Mouse (Mus musculus): ENCODE results near the gene Ctu1. TPM values are rescaled to one million over a fixed set of nuclear protein-coding genes. Genes with fewer than 3 reads are reported as not detected.

Gene Ctu1
- total and polyA plus RNA-seq, 2 experiments from 2014 or later, result 21.6 to 36.7 TPM

- no peak overlapping the region for H3K4me3 ChIP-seq (ENCODE audit: low read depth, low read length)
- no peak overlapping the region for H3K4me2 ChIP-seq (ENCODE audit: low read depth, low read length, poor library complexity, severe bottlenecking)
- H3K4me1 ChIP-seq (ENCODE audit: insufficient read depth, low read length), result no peaks in the 10 kb centered on the region
- 71% methylated on average over 7 of the region's 7 CpGs for WGBS
- no peaks in the 10 kb centered on the region for H3K9me3 ChIP-seq (ENCODE audit: low read length)
- DNase-seq (ENCODE audit: low spot score), result no peak
- no peak for ATAC-seq (ENCODE audit: low FRiP score)
- no peaks in the 10 kb centered on the region for H3K27me3 ChIP-seq (ENCODE audit: insufficient read depth, low read length)
- no peak overlapping the region for H3K27ac ChIP-seq (ENCODE audit: low read depth, low read length)
- H3K9ac ChIP-seq (replicated peaks; ENCODE audit: low read length, poor library complexity, severe bottlenecking), result no peak overlapping the region
- no peak for TF ChIP-seq CTCF (IDR thresholded peaks at IDR 0.05)
- H3K36me3 ChIP-seq (ENCODE audit: insufficient read depth, low read length), result no peaks in the 10 kb centered on the region
Measured at GRCm38 (mm10) chr7:43685088-43685487, 13.3 kb downstream of the Ctu1 start.

GRCm38 (mm10) chr7:43690118-43690517 is 18.3 kb downstream of the Ctu1 start, which contains the start of gene Klk14:
TSS of gene Klk14 (plus strand) at chr7:43690418.
- Histone ChIP-seq H3K4me3 (ENCODE audit: low read depth, low read length) (no peak within 1 kb of the TSS), H3K9ac (replicated peaks; ENCODE audit: low read length, poor library complexity, severe bottlenecking) (no peak within 1 kb of the TSS), H3K27me3 (ENCODE audit: insufficient read depth, low read length) (no peaks in the 10 kb centered on the region), H3K9me3 (ENCODE audit: low read length) (no peaks in the 10 kb centered on the region), H3K36me3 (ENCODE audit: insufficient read depth, low read length) (no peaks in the 10 kb centered on the region), H3K27ac (ENCODE audit: low read depth, low read length) (no peak within 1 kb of the TSS), H3K4me2 (ENCODE audit: low read depth, low read length, poor library complexity, severe bottlenecking) (no peak within 1 kb of the TSS), H3K4me1 (ENCODE audit: insufficient read depth, low read length) (no peaks in the 10 kb centered on the region)
- ATAC-seq (ENCODE audit: low FRiP score) (no peak), DNase-seq (ENCODE audit: low spot score) (no peak)
- no peak for TF ChIP-seq CTCF (IDR thresholded peaks at IDR 0.05)

- Histone ChIP-seq H3K9ac (replicated peaks; ENCODE audit: low read length, poor library complexity, severe bottlenecking) (no peak overlapping the region), H3K27me3 (ENCODE audit: insufficient read depth, low read length) (no peaks in the 10 kb centered on the region), H3K4me1 (ENCODE audit: insufficient read depth, low read length) (no peaks in the 10 kb centered on the region), H3K36me3 (ENCODE audit: insufficient read depth, low read length) (no peaks in the 10 kb centered on the region), H3K4me2 (ENCODE audit: low read depth, low read length, poor library complexity, severe bottlenecking) (no peak overlapping the region), H3K9me3 (ENCODE audit: low read length) (no peaks in the 10 kb centered on the region), H3K27ac (ENCODE audit: low read depth, low read length) (no peak overlapping the region), H3K4me3 (ENCODE audit: low read depth, low read length) (no peak overlapping the region)
- no peak for TF ChIP-seq CTCF (IDR thresholded peaks at IDR 0.05)
- DNase-seq (ENCODE audit: low spot score) (no peak), ATAC-seq (ENCODE audit: low FRiP score) (no peak)
- WGBS, result 96% methylated on average over 3 of the region's 3 CpGs
Measured at GRCm38 (mm10) chr7:43710031-43710430, 38.2 kb downstream of the Ctu1 start.

GRCm38 (mm10) chr7:43712267-43712666 is 40.5 kb downstream of the Ctu1 start, which contains the start of gene Klk13:
TSS of gene Klk13 (plus strand) at chr7:43712567.
- Histone ChIP-seq H3K9ac (replicated peaks; ENCODE audit: low read length, poor library complexity, severe bottlenecking) (no peak within 1 kb of the TSS), H3K9me3 (ENCODE audit: low read length) (no peaks in the 10 kb centered on the region), H3K4me1 (ENCODE audit: insufficient read depth, low read length) (no peaks in the 10 kb centered on the region), H3K27ac (ENCODE audit: low read depth, low read length) (no peak within 1 kb of the TSS), H3K36me3 (ENCODE audit: insufficient read depth, low read length) (no peaks in the 10 kb centered on the region), H3K4me3 (ENCODE audit: low read depth, low read length) (no peak within 1 kb of the TSS), H3K4me2 (ENCODE audit: low read depth, low read length, poor library complexity, severe bottlenecking) (peak within 1 kb of the TSS; percentile 12; the same call in 1 of the 2 replicates), H3K27me3 (ENCODE audit: insufficient read depth, low read length) (no peaks in the 10 kb centered on the region)
- ATAC-seq (ENCODE audit: low FRiP score) (no peak), DNase-seq (ENCODE audit: low spot score) (no peak)
- 54% methylated on average over 4 of the region's 4 CpGs for WGBS
- TF ChIP-seq CTCF (IDR thresholded peaks at IDR 0.05), result no peak

- 9% methylated on average over 9 of the region's 9 CpGs for WGBS
- H3K4me2 ChIP-seq (ENCODE audit: low read depth, low read length, poor library complexity, severe bottlenecking), result peak overlapping the region; percentile 12; the same call in 1 of the 2 replicates
Measured at GRCm38 (mm10) chr7:43712917-43713316, 41.1 kb downstream of the Ctu1 start.

GRCm38 (mm10) chr7:43713741-43714351 is 42.0 kb downstream of the Ctu1 start:
- H3K4me1 ChIP-seq (ENCODE audit: insufficient read depth, low read length), result no peaks in the 10 kb centered on the region
- H3K4me3 ChIP-seq (ENCODE audit: low read depth, low read length), result no peak overlapping the region
- no peaks in the 10 kb centered on the region for H3K9me3 ChIP-seq (ENCODE audit: low read length)
- TF ChIP-seq CTCF (IDR thresholded peaks at IDR 0.05), result no peak
- no peak overlapping the region for H3K27ac ChIP-seq (ENCODE audit: low read depth, low read length)
- DNase-seq (ENCODE audit: low spot score) (no peak), ATAC-seq (ENCODE audit: low FRiP score) (no peak)
- H3K27me3 ChIP-seq (ENCODE audit: insufficient read depth, low read length), result no peaks in the 10 kb centered on the region
- 8% methylated on average over 19 of the region's 19 CpGs for WGBS
- H3K9ac ChIP-seq (replicated peaks; ENCODE audit: low read length, poor library complexity, severe bottlenecking), result no peak overlapping the region
- H3K36me3 ChIP-seq (ENCODE audit: insufficient read depth, low read length), result no peaks in the 10 kb centered on the region
- H3K4me2 ChIP-seq (ENCODE audit: low read depth, low read length, poor library complexity, severe bottlenecking), result peak overlapping the region; percentile 28; the same call in 1 of the 2 replicates

More at GRCm38 (mm10) chr7:43712917-43713316, 41.1 kb downstream of the Ctu1 start:
- TF ChIP-seq CTCF (IDR thresholded peaks at IDR 0.05), result no peak
- no peaks in the 10 kb centered on the region for H3K27me3 ChIP-seq (ENCODE audit: insufficient read depth, low read length)
- no peaks in the 10 kb centered on the region for H3K36me3 ChIP-seq (ENCODE audit: insufficient read depth, low read length)
- no peak overlapping the region for H3K27ac ChIP-seq (ENCODE audit: low read depth, low read length)
- no peak overlapping the region for H3K9ac ChIP-seq (replicated peaks; ENCODE audit: low read length, poor library complexity, severe bottlenecking)
- no peaks in the 10 kb centered on the region for H3K4me1 ChIP-seq (ENCODE audit: insufficient read depth, low read length)
- ATAC-seq (ENCODE audit: low FRiP score) (no peak), DNase-seq (ENCODE audit: low spot score) (no peak)
- H3K9me3 ChIP-seq (ENCODE audit: low read length), result no peaks in the 10 kb centered on the region
- no peak overlapping the region for H3K4me3 ChIP-seq (ENCODE audit: low read depth, low read length)

Other genes starting within 250 kb of the Ctu1 start
- gene Lim2, start 244.3 kb upstream of the Ctu1 start, total RNA-seq (2014; rRNA removed), result not detected in 2 replicates
- gene Lim2, start 244.3 kb upstream of the Ctu1 start, polyA plus RNA-seq (2015; fragmentation: Nextera tagmentation; extraction: Ambion mirVana), result not detected in 2 replicates
- gene Nkg7, start 234.9 kb upstream of the Ctu1 start, total RNA-seq (2014; rRNA removed), result not detected in 2 replicates
- 0.32 TPM in 1 of 2 replicates, not detected in the other for gene Nkg7, start 234.9 kb upstream of the Ctu1 start, polyA plus RNA-seq (2015; fragmentation: Nextera tagmentation; extraction: Ambion mirVana)
- not detected in 2 replicates for gene Cldnd2, start 231.2 kb upstream of the Ctu1 start, total RNA-seq (2014; rRNA removed)
- not detected in 2 replicates for gene Cldnd2, start 231.2 kb upstream of the Ctu1 start, polyA plus RNA-seq (2015; fragmentation: Nextera tagmentation; extraction: Ambion mirVana)
- 27.0 and 28.6 TPM in 2 replicates for gene Etfb, start 227.9 kb upstream of the Ctu1 start, total RNA-seq (2014; rRNA removed)
- gene Etfb, start 227.9 kb upstream of the Ctu1 start, polyA plus RNA-seq (2015; fragmentation: Nextera tagmentation; extraction: Ambion mirVana), result 94.0 and 97.8 TPM in 2 replicates
- gene Gm45233, start 227.9 kb upstream of the Ctu1 start, total RNA-seq (2014; rRNA removed), result 1.7 and 6.6 TPM in 2 replicates
- 0.44 and 0.71 TPM in 2 replicates for gene Gm45233, start 227.9 kb upstream of the Ctu1 start, polyA plus RNA-seq (2015; fragmentation: Nextera tagmentation; extraction: Ambion mirVana)
- gene Vsig10l, start 208.9 kb upstream of the Ctu1 start, total RNA-seq (2014; rRNA removed), result 25.8 and 40.2 TPM in 2 replicates
- gene Vsig10l, start 208.9 kb upstream of the Ctu1 start, polyA plus RNA-seq (2015; fragmentation: Nextera tagmentation; extraction: Ambion mirVana), result 29.0 and 29.7 TPM in 2 replicates
- gene Iglon5, start 181.9 kb upstream of the Ctu1 start, total RNA-seq (2014; rRNA removed), result 54.7 and 72.4 TPM in 2 replicates
- 7.8 and 7.9 TPM in 2 replicates for gene Iglon5, start 181.9 kb upstream of the Ctu1 start, polyA plus RNA-seq (2015; fragmentation: Nextera tagmentation; extraction: Ambion mirVana)
- gene 4931406B18Rik, start 166.1 kb upstream of the Ctu1 start, total RNA-seq (2014; rRNA removed), result not detected in 2 replicates
- not detected in 2 replicates for gene 4931406B18Rik, start 166.1 kb upstream of the Ctu1 start, polyA plus RNA-seq (2015; fragmentation: Nextera tagmentation; extraction: Ambion mirVana)
- gene Cd33, start 127.6 kb upstream of the Ctu1 start, total RNA-seq (2014; rRNA removed), result 1.5 TPM in 2 replicates
- 1.4 and 2.1 TPM in 2 replicates for gene Cd33, start 127.6 kb upstream of the Ctu1 start, polyA plus RNA-seq (2015; fragmentation: Nextera tagmentation; extraction: Ambion mirVana)
- gene Zfp658, start 109.8 kb upstream of the Ctu1 start, total RNA-seq (2014; rRNA removed), result 9.4 and 13.0 TPM in 2 replicates
- 2.4 and 3.1 TPM in 2 replicates for gene Zfp658, start 109.8 kb upstream of the Ctu1 start, polyA plus RNA-seq (2015; fragmentation: Nextera tagmentation; extraction: Ambion mirVana)
- 13.9 and 15.5 TPM in 2 replicates for gene Zfp719, start 92.4 kb upstream of the Ctu1 start, total RNA-seq (2014; rRNA removed)
- gene Zfp719, start 92.4 kb upstream of the Ctu1 start, polyA plus RNA-seq (2015; fragmentation: Nextera tagmentation; extraction: Ambion mirVana), result 4.9 and 5.5 TPM in 2 replicates
- gene Zfp819, start 64.8 kb upstream of the Ctu1 start, total RNA-seq (2014; rRNA removed), result 1.3 and 1.6 TPM in 2 replicates
- 0.23 and 0.49 TPM in 2 replicates for gene Zfp819, start 64.8 kb upstream of the Ctu1 start, polyA plus RNA-seq (2015; fragmentation: Nextera tagmentation; extraction: Ambion mirVana)
- gene Ceacam18, start 37.3 kb upstream of the Ctu1 start, total RNA-seq (2014; rRNA removed), result not detected in 2 replicates
- not detected in 2 replicates for gene Ceacam18, start 37.3 kb upstream of the Ctu1 start, polyA plus RNA-seq (2015; fragmentation: Nextera tagmentation; extraction: Ambion mirVana)
- gene Siglece, start 11.9 kb upstream of the Ctu1 start, total RNA-seq (2014; rRNA removed), result not detected in 2 replicates
- 0.43 TPM in 1 of 2 replicates, not detected in the other for gene Siglece, start 11.9 kb upstream of the Ctu1 start, polyA plus RNA-seq (2015; fragmentation: Nextera tagmentation; extraction: Ambion mirVana)
- not detected in 2 replicates for gene Klk14, start 18.4 kb downstream of the Ctu1 start, total RNA-seq (2014; rRNA removed)
- gene Klk14, start 18.4 kb downstream of the Ctu1 start, polyA plus RNA-seq (2015; fragmentation: Nextera tagmentation; extraction: Ambion mirVana), result not detected in 2 replicates
- 0.22 TPM in 1 of 2 replicates, not detected in the other for gene Klk13, start 40.6 kb downstream of the Ctu1 start, total RNA-seq (2014; rRNA removed)
- 0.11 and 0.29 TPM in 2 replicates for gene Klk13, start 40.6 kb downstream of the Ctu1 start, polyA plus RNA-seq (2015; fragmentation: Nextera tagmentation; extraction: Ambion mirVana)
- gene Klk12, start 96.9 kb downstream of the Ctu1 start, total RNA-seq (2014; rRNA removed), result not detected in 2 replicates
- gene Klk12, start 96.9 kb downstream of the Ctu1 start, polyA plus RNA-seq (2015; fragmentation: Nextera tagmentation; extraction: Ambion mirVana), result not detected in 2 replicates
- gene Klk11, start 102.6 kb downstream of the Ctu1 start, total RNA-seq (2014; rRNA removed), result 0.19 TPM in 1 of 2 replicates, not detected in the other
- not detected in 2 replicates for gene Klk11, start 102.6 kb downstream of the Ctu1 start, polyA plus RNA-seq (2015; fragmentation: Nextera tagmentation; extraction: Ambion mirVana)
- 0.66 TPM in 1 of 2 replicates, not detected in the other for gene Klk10, start 109.0 kb downstream of the Ctu1 start, total RNA-seq (2014; rRNA removed)
- 0.28 TPM in 1 of 2 replicates, not detected in the other for gene Klk10, start 109.0 kb downstream of the Ctu1 start, polyA plus RNA-seq (2015; fragmentation: Nextera tagmentation; extraction: Ambion mirVana)
- gene Klk9, start 119.9 kb downstream of the Ctu1 start, total RNA-seq (2014; rRNA removed), result not detected in 2 replicates
- 0.15 TPM in 1 of 2 replicates, not detected in the other for gene Klk9, start 119.9 kb downstream of the Ctu1 start, polyA plus RNA-seq (2015; fragmentation: Nextera tagmentation; extraction: Ambion mirVana)
- 6.7 and 9.5 TPM in 2 replicates for gene Klk8, start 125.6 kb downstream of the Ctu1 start, total RNA-seq (2014; rRNA removed)
- 7.4 and 12.0 TPM in 2 replicates for gene Klk8, start 125.6 kb downstream of the Ctu1 start, polyA plus RNA-seq (2015; fragmentation: Nextera tagmentation; extraction: Ambion mirVana)
- 0.14 and 0.16 TPM in 2 replicates for gene Klk7, start 139.3 kb downstream of the Ctu1 start, total RNA-seq (2014; rRNA removed)
- 0.15 and 0.16 TPM in 2 replicates for gene Klk7, start 139.3 kb downstream of the Ctu1 start, polyA plus RNA-seq (2015; fragmentation: Nextera tagmentation; extraction: Ambion mirVana)
- not detected in 2 replicates for gene Klk6, start 152.5 kb downstream of the Ctu1 start, total RNA-seq (2014; rRNA removed)
- not detected in 2 replicates for gene Klk6, start 152.5 kb downstream of the Ctu1 start, polyA plus RNA-seq (2015; fragmentation: Nextera tagmentation; extraction: Ambion mirVana)
- gene Klk5, start 170.0 kb downstream of the Ctu1 start, total RNA-seq (2014; rRNA removed), result not detected in 2 replicates
- gene Klk5, start 170.0 kb downstream of the Ctu1 start, polyA plus RNA-seq (2015; fragmentation: Nextera tagmentation; extraction: Ambion mirVana), result not detected in 2 replicates
- 0.16 TPM in 1 of 2 replicates, not detected in the other for gene Klk4, start 209.1 kb downstream of the Ctu1 start, total RNA-seq (2014; rRNA removed)
- gene Klk4, start 209.1 kb downstream of the Ctu1 start, polyA plus RNA-seq (2015; fragmentation: Nextera tagmentation; extraction: Ambion mirVana), result not detected in 2 replicates